Mouse (Mus musculus): ENCODE data around the gene Camta1. TPM values are rescaled to one million over a fixed set of nuclear protein-coding genes. Genes with fewer than 3 reads are reported as not detected.

The Camta1 gene
- polyA plus RNA-seq, 1 experiment from 2014 or later, result 61.9 TPM

DNA sequence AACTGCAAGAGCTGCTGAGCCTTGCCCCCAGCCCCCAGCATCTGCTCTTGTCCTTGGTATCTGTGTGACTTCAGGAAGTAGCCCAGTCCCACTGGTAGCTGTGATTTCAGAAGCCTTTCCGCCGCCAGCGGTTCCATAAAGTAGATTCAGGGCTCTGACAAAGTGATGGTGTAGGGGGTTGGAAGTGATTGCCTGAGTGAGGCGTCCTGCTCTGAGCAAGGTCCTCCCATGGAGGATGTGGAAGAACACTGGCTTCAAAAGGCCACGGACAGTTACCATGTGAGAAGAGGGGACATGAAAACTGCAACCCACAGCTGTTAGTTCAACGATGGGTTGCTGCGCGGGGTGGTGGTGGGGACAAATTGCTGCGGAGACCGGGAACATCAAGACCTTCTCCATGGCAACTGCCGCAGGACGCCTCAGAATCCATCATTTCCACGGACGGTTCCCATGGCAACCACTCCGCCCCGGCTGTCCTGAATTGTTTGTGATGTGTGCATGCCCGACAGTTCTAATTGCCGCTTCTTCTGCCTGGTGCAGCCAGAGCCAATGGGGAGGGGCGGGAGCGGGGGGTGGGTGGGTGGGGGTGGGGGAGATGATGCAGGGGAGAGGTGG, 721.2 kb downstream of the Camta1 start:
- no peak for TF ChIP-seq EP300 (optimal IDR thresholded peaks at IDR 0.05)
- no peak overlapping the region for H3K4me3 ChIP-seq (ENCODE audit: low read depth, low read length)
- H3K27me3 ChIP-seq (ENCODE audit: control insufficient read depth, insufficient read depth, low read length), result no peaks in the 10 kb centered on the region; the same call in 1 of the 2 replicates
- WGBS, result 11% methylated on average over 18 of the region's 20 CpGs
- no peak for ATAC-seq (ENCODE audit: low FRiP score, low TSS enrichment)
- DNase-seq (ENCODE audit: low spot score), result no peak
- H3K4me2 ChIP-seq (replicated peaks; ENCODE audit: low read depth), result no peak overlapping the region
- H3K9ac ChIP-seq (ENCODE audit: low read length), result no peak overlapping the region
- H3K4me1 ChIP-seq (replicated peaks; ENCODE audit: control insufficient read depth, insufficient read depth), result no peaks in the 10 kb centered on the region
- no peaks in the 10 kb centered on the region for H3K36me3 ChIP-seq (ENCODE audit: control insufficient read depth, insufficient read depth, low read length)
- H3K9me3 ChIP-seq (ENCODE audit: control insufficient read depth, low read length), result no peaks in the 10 kb centered on the region
- no peak overlapping the region for H3K27ac ChIP-seq (replicated peaks)

DNA sequence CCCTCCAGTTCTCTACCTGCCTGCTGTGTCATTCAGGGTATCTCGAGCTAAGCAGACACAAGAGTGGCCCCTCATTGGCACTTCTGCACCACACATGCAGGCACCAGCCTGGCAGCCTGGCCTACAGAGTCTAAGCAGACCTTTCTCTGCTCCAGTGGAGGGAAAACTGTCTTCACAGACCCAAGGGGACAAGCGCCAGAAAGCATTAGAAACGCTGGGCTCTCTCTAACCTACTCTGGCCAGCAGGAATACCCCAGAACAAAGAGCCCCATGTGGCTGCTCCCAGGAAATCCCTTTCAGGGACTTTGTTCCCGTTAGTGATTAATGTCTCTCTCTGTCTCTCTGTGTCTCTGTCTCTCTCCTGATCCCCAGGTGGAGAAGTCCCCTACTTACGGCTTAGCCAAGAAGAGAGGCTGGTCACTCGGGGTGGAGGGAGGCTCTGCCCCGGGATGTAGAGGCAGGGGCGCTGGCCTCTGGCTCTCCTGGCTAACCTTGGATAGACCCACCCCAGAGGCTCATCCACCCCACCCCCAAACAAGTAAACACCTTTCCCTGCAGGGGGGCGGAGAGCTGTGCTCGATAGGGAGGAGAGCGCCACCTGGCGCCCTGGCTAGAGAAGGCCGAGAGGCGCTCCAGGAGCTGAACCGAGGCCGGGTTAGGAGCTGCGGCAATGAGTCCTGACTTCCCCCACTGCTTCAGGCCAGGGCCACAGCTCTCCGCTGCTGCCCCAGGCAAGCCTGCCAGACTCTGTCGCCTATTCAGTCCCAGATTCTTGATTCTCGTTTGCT, 722.4 kb downstream of the Camta1 start:
- DNase-seq (ENCODE audit: low spot score) (peak; percentile 84), ATAC-seq (ENCODE audit: low FRiP score, low TSS enrichment) (peak; percentile 55)
- H3K4me3 ChIP-seq (ENCODE audit: low read depth, low read length), result no peak overlapping the region
- H3K4me1 ChIP-seq (replicated peaks; ENCODE audit: control insufficient read depth, insufficient read depth), result no peaks in the 10 kb centered on the region
- no peaks in the 10 kb centered on the region for H3K9me3 ChIP-seq (ENCODE audit: control insufficient read depth, low read length)
- peak; percentile 87 for TF ChIP-seq CTCF (IDR thresholded peaks at IDR 0.05; ENCODE audit: low read depth)
- no peak for TF ChIP-seq EP300 (optimal IDR thresholded peaks at IDR 0.05)
- no peak overlapping the region; the same call in 1 of the 2 replicates for H3K4me2 ChIP-seq (replicated peaks; ENCODE audit: low read depth)
- 8% methylated on average over 20 of the region's 20 CpGs for WGBS
- no peak overlapping the region for H3K9ac ChIP-seq (ENCODE audit: low read length)
- no peaks in the 10 kb centered on the region for H3K36me3 ChIP-seq (ENCODE audit: control insufficient read depth, insufficient read depth, low read length)
- H3K27ac ChIP-seq (replicated peaks), result no peak overlapping the region
- H3K27me3 ChIP-seq (ENCODE audit: control insufficient read depth, insufficient read depth, low read length), result no peaks in the 10 kb centered on the region; the same call in 1 of the 2 replicates

DNA sequence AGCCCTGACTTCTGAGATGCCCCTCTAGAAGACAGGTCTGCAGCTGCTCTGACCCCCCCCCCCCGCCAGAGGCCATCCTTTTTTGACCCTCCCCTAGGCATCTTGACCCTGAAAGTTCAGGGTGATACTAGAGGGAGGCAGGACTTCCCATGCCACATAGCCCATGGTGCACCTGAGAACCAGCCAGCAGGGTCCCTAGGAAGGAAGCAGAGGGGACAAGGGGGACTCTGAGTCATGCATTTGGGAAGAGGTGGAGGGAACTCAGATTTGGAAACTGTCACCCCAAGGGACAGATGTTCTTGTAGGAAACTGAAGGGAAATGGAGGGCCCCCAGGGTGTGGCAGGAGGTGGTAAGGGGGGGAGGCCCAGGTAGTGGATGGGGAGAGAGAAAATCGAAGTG, 723.1 kb downstream of the Camta1 start:
- no peak overlapping the region for H3K27ac ChIP-seq (replicated peaks)
- ATAC-seq (ENCODE audit: low FRiP score, low TSS enrichment), result no peak

DNA sequence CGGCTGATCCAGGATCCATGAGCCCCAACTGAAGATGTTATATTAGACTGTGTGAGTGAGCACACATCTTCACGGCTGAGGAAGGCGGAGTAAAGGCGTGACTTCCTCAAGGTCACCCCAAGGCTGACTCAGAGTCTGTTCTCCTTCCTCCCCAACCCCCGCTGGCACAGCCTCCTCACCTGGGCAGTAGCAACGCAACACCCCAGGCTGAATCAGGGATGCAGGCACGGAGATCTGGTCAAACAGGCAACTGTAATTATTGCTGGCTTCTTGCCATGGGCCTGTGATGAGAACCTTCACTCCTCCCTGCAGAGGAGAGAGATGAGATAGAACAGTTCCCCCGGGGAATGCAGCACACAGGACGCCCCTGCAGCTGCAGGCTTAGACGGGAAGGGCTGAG, 723.5 kb downstream of the Camta1 start:
- no peak overlapping the region for H3K4me3 ChIP-seq (ENCODE audit: low read depth, low read length)
- WGBS, result 13% methylated on average over 10 of the region's 10 CpGs
- ATAC-seq (ENCODE audit: low FRiP score, low TSS enrichment), result no peak

More for the DNA sequence above, 723.1 kb downstream of the Camta1 start:
- no peak for DNase-seq (ENCODE audit: low spot score)
- H3K36me3 ChIP-seq (ENCODE audit: control insufficient read depth, insufficient read depth, low read length), result no peaks in the 10 kb centered on the region
- H3K4me2 ChIP-seq (replicated peaks; ENCODE audit: low read depth), result no peak overlapping the region
- H3K27me3 ChIP-seq (ENCODE audit: control insufficient read depth, insufficient read depth, low read length), result no peaks in the 10 kb centered on the region; the same call in 1 of the 2 replicates
- no peak overlapping the region for H3K9ac ChIP-seq (ENCODE audit: low read length)
- H3K4me3 ChIP-seq (ENCODE audit: low read depth, low read length), result no peak overlapping the region
- TF ChIP-seq EP300 (optimal IDR thresholded peaks at IDR 0.05) (no peak), CTCF (IDR thresholded peaks at IDR 0.05; ENCODE audit: low read depth) (no peak)
- no peaks in the 10 kb centered on the region for H3K4me1 ChIP-seq (replicated peaks; ENCODE audit: control insufficient read depth, insufficient read depth)
- no peaks in the 10 kb centered on the region for H3K9me3 ChIP-seq (ENCODE audit: control insufficient read depth, low read length)
- 3% methylated on average over 2 of the region's 2 CpGs for WGBS

DNA sequence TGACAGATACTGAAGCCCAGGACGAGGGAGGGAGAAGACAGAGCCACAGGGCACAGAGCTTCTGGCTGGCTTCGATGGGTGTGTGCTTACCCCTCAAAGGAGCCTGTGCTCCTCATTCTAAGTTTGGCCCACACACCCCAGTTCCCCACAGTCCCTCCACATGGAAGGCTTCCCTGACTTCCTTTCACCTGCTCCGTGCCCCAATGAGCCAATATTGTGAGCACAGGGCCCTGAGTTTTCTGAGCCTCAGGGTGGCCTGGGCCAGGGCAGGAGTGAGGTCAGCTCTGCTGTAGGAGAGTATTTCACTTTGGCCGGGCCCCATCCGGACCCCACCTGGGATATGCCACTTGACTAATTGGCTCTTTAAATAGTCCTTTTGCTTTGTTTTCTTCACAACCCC, 724.0 kb downstream of the Camta1 start:
- ATAC-seq (ENCODE audit: low FRiP score, low TSS enrichment) (no peak), DNase-seq (ENCODE audit: low spot score) (no peak)
- Histone ChIP-seq H3K4me3 (ENCODE audit: low read depth, low read length) (no peak overlapping the region), H3K9ac (ENCODE audit: low read length) (no peak overlapping the region), H3K4me2 (replicated peaks; ENCODE audit: low read depth) (no peak overlapping the region), H3K36me3 (ENCODE audit: control insufficient read depth, insufficient read depth, low read length) (no peaks in the 10 kb centered on the region), H3K27me3 (ENCODE audit: control insufficient read depth, insufficient read depth, low read length) (no peaks in the 10 kb centered on the region; the same call in 1 of the 2 replicates), H3K27ac (replicated peaks) (no peak overlapping the region), H3K4me1 (replicated peaks; ENCODE audit: control insufficient read depth, insufficient read depth) (no peaks in the 10 kb centered on the region), H3K9me3 (ENCODE audit: control insufficient read depth, low read length) (no peaks in the 10 kb centered on the region)
- TF ChIP-seq EP300 (optimal IDR thresholded peaks at IDR 0.05), result no peak
- no peak for TF ChIP-seq CTCF (IDR thresholded peaks at IDR 0.05; ENCODE audit: low read depth)
- WGBS, result 59% methylated on average over 5 of the region's 5 CpGs

More for the DNA sequence above, 723.5 kb downstream of the Camta1 start:
- DNase-seq (ENCODE audit: low spot score), result peak; percentile 24
- Histone ChIP-seq H3K9me3 (ENCODE audit: control insufficient read depth, low read length) (no peaks in the 10 kb centered on the region), H3K27me3 (ENCODE audit: control insufficient read depth, insufficient read depth, low read length) (no peaks in the 10 kb centered on the region; the same call in 1 of the 2 replicates), H3K9ac (ENCODE audit: low read length) (no peak overlapping the region), H3K27ac (replicated peaks) (no peak overlapping the region), H3K4me1 (replicated peaks; ENCODE audit: control insufficient read depth, insufficient read depth) (no peaks in the 10 kb centered on the region), H3K36me3 (ENCODE audit: control insufficient read depth, insufficient read depth, low read length) (no peaks in the 10 kb centered on the region), H3K4me2 (replicated peaks; ENCODE audit: low read depth) (no peak overlapping the region)
- TF ChIP-seq EP300 (optimal IDR thresholded peaks at IDR 0.05) (no peak), CTCF (IDR thresholded peaks at IDR 0.05; ENCODE audit: low read depth) (no peak)

DNA sequence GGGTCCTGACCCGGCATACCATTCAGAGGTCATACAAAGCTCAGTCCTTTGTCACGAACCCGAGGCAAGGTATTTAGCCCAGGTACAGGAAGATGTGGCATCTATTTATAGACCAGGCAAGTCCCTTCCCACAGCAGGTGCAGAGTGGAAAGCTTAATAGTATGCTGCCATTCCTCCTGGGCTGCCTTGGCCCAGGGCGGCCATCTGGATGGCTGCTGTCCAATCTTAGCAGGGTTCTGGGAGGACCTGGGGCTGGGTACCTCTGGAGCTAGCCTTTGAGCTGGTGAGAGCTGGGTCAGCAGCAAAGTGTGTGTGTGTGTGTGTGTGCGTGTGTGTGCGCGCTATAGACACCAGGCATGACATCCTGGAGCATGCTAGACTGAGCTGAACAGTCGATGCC, 726.2 kb downstream of the Camta1 start:
- Histone ChIP-seq H3K4me2 (replicated peaks; ENCODE audit: low read depth) (no peak overlapping the region), H3K9me3 (ENCODE audit: control insufficient read depth, low read length) (no peaks in the 10 kb centered on the region), H3K27me3 (ENCODE audit: control insufficient read depth, insufficient read depth, low read length) (no peaks in the 10 kb centered on the region), H3K36me3 (ENCODE audit: control insufficient read depth, insufficient read depth, low read length) (no peaks in the 10 kb centered on the region), H3K4me1 (replicated peaks; ENCODE audit: control insufficient read depth, insufficient read depth) (no peaks in the 10 kb centered on the region), H3K9ac (ENCODE audit: low read length) (no peak overlapping the region), H3K27ac (replicated peaks) (no peak overlapping the region), H3K4me3 (ENCODE audit: low read depth, low read length) (no peak overlapping the region)
- DNase-seq (ENCODE audit: low spot score), result no peak
- WGBS, result 74% methylated on average over 8 of the region's 8 CpGs
- no peak for ATAC-seq (ENCODE audit: low FRiP score, low TSS enrichment)
- TF ChIP-seq EP300 (optimal IDR thresholded peaks at IDR 0.05), result no peak
- no peak for TF ChIP-seq CTCF (IDR thresholded peaks at IDR 0.05; ENCODE audit: low read depth)

Measured in stomach, postnatal 0 days (tissue).